Mouse (Mus musculus): ENCODE data around the gene Cpz.

Cpz gene

DNA sequence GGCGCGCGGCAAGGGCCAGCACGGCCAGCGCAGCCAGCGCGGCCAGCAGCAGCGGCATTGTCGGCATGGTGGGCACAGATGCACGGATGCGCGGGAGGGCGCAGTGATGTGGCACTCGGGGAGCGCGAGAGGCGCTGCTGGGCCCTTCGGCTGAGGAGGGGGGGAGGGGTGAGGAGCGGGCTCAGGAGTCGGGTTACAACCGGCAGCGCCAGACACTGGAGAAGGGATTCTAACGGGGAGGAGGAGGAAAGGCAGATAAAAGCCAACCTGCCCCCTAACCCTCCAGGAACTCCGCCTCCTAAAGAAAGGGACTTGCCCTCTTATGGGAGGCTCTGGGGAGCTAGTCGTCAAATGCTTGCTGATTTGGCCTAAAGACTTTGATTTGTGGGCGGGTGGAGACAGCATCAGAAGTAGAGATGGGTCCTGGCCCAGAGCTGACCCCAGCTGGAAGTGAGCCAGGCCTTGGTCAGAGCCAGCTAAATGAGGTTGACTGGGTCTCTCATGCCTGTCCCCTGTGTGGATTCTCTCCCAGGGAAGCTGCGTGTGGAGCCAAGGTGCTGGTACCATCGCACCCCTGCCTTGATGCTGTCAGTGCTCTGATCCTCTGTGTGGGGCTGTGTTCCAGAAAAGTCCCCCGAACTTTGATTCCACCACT, at the start of gene Cpz:
Gene Cpz (minus strand): TSS at position 230 of the 655 bp plus-strand sequence.
- peak; percentile 29 for DNase-seq (ENCODE audit: low spot score)

DNA sequence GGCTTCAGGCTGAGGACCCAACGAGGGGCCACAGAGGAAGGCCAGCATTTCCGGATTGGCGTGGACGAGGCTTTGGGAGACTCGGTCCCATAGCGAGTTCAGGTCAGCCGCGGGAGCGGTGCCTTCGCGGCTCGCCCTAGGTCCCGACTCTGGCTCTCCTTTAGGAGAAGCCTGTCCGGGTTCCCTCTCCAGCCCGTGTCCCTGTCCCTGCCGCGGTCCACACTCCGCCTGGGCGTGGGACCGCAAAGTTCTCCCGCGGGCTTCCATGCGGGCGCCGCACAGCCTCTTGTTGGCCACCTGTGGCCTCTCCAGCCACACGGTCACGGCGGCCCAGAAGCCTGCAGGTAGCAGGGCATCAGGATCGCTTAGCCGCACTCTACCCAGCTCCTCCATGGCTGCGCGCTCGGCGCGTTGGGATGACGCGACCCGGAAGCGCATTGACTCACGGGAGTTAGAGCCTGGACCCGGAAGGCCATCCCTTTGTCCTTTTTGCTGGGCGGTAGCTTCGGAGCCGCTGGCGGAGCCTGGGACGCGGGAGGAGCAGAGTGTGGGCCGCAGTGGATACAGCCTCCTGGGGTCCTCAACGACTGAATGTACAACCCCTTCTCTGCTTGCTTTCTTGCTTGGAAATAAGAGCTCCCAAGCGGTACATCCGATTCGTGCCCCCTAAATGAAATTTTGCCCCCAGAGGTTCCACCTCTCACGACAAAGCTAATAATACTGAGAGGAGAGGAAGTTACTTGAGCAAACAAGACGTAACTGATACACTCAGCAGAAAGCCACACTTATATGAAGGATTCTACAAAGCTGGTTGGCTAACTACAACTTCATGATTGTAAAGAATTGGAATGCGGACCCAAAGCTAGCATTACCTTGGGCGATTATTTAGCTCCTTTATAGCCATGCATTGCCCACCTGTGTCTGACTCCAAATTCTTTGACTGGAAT, 49.4 kb upstream of the Cpz start, which contains the start of gene Trmt44:
Gene Trmt44 (minus strand): TSS at position 418 of the 947 bp plus-strand sequence.
- DNase-seq (ENCODE audit: low spot score) = peak; percentile 91

DNA sequence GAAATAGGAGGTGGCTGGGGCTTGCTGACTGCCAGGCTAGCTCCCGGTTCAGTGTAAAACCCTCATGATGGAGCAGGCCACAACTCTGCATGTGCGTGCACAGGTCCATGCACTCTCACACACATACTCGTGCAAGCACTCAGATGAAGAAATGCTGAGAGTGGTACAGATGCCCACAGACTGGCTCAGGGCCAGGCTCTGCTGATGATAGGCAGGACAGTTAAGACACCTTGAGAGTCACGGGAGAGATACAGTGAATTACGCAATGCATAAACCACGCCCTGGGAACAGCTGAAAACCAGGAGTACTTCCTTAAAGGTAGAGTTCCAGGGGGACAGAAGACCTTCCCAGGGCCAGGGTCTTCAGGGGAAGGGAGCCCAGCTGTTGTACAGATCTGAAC, 46.0 kb upstream of the Cpz start:
- no peak for DNase-seq (ENCODE audit: low spot score)

DNA sequence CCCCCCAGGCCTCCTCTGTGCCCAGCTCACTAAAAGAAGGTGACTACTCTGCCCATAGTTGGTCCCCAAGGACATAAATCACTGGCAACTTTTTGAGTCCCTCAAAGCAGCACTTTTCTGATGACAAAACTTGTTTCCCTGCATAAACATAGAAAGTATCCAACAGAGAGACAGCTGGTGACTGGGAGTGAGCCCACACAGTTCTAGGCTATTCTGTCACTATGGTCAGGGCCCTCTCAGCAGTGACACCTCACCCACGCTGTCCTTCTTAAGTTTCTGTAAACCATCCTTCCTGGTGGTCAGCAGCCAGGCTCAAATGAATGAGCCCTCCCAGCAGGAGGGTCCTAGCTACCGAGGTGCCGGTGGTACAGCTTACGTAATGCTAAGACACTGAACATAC, 41.1 kb upstream of the Cpz start:
- DNase-seq (ENCODE audit: low spot score) = no peak

DNA sequence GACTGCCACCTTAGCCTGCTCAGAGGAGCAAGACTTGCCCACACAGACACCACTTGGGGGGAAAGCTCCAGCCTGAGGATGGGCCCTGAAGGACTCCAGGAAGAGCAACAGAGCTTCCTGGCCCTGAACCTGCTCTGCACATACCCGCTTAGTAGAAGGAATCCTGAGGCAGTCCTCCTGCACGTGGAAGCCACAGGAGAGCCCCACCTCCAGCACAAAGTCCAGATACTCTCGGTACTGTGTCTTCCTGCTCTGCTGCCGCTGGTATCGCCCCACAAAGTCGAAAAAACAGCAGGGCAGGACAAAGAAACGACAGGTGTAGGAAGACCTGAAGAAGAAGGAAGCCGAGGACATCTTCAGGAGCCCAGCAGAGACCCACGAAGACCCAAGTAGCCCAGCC, 39.7 kb upstream of the Cpz start:
- DNase-seq (ENCODE audit: low spot score) = no peak

DNA sequence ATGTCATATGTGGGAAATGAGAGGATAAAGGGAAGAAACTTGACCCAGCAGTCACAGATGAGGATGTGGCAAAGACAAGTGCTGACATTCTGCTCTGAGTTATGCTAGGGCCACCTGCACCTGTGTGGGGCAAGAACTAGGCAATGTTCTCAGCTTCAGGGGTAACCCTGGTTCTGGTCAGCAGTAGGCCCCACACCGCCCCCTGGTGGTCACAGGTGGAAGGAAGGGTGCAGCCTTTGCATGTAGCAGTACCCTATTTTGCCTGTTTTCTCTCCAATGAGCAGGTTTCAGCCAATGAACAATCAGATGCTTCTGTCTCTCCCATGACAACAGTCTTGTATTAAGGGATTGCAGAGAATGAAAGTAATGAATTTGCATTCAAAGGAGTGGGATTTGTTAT, 38.0 kb upstream of the Cpz start:
- DNase-seq (ENCODE audit: low spot score) = peak; percentile 56

DNA sequence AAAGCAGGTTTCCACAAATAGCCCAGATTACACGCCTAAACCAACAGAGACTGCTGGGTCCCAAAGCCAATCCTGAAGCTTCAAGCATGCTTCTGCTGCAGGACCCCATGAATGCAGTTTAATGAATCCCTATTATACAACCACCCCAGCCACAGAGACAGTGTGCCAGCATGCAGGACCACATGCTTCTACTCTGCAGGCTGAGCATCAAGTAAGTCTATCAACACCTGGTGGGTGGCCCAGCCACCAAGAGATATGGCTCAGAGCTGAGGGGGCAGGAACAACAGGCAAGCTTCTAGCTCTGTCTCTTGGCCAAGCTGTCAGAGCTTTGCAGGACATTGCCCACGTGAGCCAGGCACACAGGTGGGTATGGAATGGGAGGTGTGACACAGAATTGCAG, 37.1 kb upstream of the Cpz start:
- no peak for DNase-seq (ENCODE audit: low spot score)

DNA sequence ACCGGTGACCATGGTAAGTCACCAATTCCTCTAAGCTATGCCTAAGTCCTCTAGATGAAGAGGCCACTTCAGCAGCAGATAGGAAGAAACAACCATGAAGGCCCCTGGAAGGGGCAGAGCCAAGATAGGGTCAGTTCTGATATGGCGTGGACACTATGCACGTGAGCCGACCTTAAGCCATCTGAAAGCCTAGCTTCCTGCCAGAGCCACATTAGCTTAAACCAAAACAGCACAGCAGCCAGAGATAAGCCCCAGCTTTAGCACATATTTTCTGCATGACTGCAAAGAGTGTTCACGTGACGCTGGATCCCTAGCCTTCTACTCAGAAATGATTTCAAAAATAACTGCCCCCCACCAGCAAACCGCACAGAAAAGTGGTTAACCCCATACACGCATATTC, 33.9 kb upstream of the Cpz start:
- DNase-seq (ENCODE audit: low spot score) = no peak

DNA sequence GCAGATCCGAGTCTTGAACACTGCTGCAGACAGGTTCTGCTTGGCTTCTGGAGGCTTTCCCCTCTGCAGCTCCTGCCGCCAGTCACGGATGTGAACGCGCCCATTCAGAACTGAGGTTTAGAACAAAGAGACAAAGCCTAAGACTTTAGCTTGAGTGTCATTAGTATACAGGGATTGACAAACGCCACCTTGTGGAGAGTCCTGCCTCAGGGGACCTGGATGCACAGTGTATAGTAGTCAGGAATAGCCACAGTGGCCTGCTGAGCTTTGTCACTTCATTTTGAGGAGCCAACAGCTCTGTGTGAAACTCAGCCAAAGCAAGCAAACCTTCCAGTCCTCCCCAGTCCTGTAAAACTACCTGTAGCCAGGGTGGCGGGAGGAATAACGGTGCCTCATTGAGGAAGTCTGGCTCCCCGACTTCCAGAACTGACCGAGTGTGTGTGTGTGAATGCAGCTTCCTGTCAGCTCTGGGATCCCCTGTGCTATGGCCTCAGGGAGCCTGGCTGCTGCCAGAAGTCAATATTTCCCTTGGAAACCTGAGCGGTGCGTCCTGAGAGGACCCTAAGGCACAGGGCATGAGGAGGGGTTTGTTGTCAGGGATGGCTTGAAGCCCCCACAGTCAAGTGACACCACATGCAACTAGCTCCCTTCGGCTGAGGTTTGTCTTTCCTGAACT, 32.6 kb upstream of the Cpz start:
- DNase-seq (ENCODE audit: low spot score) = no peak

DNA sequence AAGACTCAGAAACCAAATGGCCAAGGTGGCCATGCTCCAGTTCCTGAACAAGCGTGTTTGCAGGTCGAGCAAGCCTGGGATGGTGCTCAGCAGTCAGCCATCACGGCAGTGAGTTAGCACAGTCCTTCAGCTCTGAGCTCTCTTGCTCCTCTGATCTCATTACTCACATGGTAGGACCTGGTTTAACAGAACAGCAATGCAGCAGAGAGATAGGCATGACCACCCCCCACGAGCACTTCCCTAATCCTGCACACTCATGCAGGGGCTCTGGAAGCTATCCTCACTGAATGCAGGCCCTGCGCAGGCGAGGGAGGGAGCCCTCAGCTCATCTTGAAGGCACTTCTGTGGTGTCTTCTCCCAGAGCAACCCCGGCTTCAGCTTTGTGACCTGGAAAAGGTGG, 30.9 kb upstream of the Cpz start:
- DNase-seq (ENCODE audit: low spot score) = no peak

DNA sequence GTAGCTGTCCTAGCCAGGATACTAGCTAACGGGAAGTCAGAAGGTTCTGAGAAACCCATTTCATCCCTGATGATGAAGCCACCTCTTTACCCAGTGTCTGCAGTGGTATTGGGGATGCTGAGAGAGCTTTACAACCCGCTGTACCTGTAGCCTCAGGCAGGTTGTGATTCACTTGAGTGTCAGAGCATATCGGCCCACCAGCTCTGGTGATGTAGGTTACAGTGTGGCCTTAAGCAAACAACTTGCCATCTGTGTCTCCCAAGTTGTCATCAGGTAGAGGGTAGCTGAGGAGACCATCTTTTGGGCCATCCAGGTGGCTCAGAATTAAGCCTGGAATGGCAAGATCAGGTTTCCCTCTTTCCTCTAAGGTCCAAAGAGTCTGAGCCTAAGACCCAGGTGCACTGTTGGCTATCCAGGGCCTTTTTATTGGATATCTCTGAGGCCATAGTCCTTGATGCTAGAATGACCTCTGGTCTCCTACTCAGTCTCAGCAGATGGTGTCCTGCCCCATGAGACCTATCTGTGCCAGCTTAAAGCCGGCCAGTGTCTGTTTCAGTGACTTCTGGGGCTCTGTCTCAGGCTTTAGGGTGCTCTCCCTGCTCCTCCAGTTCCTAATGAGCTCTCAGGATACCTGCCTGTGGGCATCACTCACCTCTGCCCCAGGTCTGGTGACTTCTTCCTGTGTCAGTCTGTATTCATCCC, 27.5 kb upstream of the Cpz start:
- no peak for DNase-seq (ENCODE audit: low spot score)

DNA sequence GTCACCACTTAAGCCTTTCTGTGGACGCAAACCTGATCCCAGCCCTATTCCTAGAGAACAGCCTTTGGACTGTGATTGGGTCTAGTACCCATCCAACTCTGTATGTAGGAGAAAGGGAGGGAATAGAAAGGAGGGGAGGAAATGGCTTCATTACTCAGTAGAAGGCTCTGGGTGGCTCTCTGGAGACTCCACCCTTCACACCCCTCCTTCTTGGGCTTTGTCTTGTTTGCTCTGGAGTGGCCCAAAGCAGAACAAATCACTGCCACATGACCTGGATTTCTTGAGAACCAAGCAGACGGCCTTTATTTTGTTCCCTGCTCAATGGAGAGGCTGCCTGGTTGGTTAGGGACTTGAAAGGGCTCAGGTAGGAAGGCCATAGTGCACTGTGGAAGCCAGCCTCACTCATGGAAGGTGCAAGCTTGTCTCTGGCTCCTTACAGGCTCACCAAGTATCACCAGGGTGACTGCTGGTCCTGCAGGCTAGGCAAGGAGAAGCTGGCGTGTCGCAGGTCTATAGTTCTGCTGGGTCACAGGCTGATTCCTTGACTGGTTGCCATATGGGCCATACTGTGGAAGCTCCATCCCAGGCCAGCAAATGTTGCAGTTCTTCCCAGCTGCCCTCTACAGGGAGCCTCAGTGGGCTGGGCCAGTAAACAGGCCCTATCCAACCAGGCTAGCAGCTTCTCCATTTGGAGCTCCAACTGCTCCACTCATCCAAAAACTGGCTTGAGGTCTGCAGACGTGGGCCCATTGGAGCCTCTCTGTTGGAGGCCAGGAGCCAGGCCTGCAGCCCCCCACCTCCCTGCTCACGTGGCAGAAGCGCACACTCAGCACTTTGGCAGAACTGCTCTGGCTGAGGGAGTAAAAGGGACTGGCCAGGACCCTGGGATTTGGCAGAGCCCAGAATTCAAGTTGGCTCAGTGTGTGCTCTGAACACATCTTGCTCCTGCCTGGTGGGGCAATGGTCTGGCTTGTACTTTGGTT, 26.6 kb upstream of the Cpz start:
- DNase-seq (ENCODE audit: low spot score) = no peak

DNA sequence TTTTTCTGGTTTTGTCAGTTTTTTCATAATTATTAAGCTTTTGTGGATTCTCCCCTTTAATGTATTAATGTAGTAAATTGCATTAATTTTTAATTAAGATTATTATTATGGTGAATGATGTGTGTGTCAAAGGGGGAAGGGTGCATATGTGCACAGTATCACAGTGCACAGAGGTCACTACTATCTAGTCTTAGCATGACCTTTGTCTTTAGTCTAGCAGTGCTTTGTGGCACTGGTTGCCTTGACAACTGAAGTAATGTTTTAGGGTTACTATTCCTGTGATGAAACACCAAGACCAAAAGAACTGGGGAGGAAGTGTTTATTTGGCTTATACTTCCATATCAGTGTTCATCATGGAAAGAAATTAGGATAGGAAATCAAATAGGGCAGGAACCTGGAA, 20.6 kb upstream of the Cpz start:
- DNase-seq (ENCODE audit: low spot score) = no peak

DNA sequence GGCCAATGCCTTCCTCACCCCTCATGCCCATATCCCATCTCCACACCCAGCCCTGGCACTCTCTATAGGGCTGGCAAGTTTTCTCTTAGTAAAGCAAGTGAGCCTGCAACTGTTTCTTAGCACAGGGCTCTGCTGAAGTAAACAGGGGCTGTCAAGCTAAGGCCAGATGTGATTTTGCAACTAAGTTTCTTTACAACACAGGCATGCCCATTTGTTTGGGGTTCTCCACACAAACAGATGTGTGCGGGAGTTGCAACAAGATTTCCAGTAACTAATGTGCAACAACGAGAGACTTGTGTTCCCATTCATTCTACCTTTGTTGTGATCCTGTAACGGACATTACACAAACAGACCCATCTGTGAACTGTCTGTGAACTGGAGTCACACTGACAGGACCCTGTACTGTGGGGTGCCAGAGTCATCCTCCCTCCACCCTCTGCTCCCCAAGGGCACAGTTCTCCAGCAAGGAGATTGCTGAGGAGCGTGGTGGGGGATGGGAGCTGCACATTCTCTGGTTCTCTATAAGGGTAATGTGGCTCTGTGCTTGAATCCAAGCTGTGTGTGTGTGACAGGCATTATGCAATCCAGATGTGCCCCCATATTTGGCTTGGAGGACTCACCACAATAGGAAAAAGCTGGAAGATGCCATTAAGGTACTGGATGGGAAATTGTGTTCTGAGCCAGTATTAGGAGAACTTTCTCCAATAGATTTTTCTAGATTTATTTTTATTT, 15.7 kb upstream of the Cpz start:
- peak; percentile 70 for DNase-seq (ENCODE audit: low spot score)

DNA sequence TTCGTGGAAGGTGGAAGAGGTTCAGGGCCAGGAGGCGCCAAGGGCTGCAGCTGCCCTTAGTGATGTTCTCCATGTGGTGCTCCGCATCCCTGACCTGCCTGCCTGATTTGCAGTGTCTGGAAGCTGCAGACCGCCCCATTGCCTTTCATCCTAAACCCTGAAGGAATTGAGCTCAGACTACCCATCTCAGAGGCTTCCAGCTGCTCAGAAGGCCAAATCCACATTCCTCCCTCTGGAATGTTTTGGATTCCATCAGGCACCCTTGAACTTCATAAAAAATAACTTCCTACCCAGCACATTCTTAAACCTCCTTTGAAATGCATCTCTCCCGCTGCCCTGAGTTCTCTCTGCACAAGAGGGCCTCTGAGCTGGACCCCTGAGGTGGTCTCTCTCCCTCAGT, 15.1 kb upstream of the Cpz start:
- no peak for DNase-seq (ENCODE audit: low spot score)

DNA sequence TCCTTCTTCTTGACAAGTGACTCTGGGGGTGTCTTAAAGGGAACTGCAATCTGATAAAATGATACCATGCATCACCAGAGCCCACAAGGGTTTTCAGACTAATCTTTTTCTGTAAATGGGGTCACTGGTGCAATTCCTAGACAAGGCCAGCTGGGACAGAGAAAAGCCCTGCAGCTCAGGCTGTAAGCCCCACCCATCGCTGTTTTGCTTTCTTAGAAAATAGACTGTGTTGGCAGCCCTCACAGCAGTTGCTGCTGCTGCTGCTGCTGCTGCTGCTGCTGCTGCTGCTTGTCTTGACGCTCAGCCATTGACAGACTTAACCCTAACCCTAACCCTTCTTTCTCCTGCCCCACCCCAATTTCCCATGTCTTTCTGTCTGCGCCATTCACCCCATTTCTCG, 14.1 kb upstream of the Cpz start:
- DNase-seq (ENCODE audit: low spot score) = no peak

DNA sequence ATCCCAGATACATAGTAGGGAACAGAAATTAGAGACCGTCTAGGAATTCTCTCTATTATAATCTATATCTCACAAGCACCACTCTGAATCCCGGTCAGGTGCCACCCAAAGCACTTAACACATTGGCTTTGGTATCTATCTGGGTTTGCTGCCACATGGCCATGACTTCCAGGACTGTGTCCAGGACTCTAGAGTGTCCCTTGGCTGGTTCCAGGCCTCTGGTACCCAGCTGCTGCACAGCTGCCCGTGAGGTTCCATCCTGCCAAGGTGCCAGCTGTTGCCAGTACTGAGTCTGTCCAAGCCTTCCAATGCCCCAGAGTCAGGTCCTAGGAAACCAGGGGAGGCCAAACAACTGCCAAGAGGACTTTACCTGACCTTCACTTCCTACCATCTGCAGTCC, 12.5 kb upstream of the Cpz start:
- DNase-seq (ENCODE audit: low spot score) = no peak

DNA sequence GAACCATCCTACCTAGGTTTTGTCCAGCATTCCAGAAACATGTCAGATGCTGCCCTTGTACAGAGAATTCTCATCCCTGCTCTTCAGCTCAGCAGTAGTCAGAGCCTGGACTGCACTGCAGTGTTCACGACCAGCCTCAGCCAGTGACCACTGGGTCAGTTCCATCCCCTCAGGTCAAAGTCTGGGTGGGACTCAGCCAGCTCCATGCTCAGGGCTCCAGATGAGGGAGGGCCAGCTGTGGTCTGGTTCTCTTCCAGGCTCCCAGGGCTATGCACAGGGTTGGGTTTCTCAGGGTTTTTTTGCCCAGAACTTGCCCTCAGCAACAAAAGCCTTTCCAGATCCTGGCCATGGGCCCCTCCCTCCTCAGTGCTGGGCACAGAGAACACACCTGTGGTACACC, 12.0 kb upstream of the Cpz start:
- DNase-seq (ENCODE audit: low spot score) = no peak

DNA sequence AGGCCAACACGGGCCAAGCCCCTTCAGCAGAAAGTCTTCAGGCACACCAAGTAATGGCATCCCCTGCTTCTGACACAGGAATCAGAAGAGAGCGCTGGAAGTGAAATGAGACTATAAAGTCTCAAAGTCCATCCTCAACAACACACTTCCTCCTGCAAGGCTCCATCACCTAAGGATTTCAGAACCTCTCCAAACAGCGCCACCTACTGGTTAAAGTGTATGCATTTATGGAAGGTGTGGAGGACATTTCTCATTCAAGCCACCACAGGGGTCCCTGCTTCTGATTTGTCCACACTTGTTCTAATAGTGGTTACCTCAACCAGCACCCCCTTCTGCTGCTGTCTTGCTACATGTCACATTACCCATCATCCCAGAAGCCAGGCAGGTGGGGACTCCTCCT, 10.8 kb upstream of the Cpz start:
- no peak for DNase-seq (ENCODE audit: low spot score)

DNA sequence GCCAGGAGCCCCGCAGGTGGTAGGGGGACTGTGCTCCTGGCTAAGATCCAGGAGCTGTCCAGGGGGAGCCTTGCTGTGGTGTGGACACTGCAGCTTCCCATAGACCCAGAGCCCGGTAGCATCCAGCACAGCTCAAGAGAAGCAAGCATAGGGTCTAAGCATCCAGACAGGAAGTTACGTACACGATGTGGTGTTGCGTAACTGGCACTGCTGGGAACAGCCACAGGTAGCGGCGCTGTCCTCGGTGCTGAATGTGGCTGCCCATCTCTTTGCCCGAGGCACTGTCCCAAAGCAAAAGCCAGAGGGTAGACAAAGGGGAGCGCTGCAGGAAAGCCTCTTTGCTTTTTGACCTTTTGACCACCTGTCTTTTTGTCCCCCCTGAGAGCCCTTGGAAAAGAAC, 6.1 kb upstream of the Cpz start:
- no peak for DNase-seq (ENCODE audit: low spot score)

Measured in testis, postnatal 14 days (tissue).